8 mouse cellular contexts compared by ENCODE assay signal in genomic region chr2:178023011-178023611, GRCm38 (mm10). TPM values are rescaled to one million over a fixed set of nuclear protein-coding genes. Genes with fewer than 3 reads are reported as not detected.
DNase-seq lines count a peak whose midpoint lies in the region; ATAC-seq and TF ChIP-seq lines count a peak whose summit lies in the region.
"Not testable (repeated sequence)": the region's sequence is repeated elsewhere in the genome, so short reads cannot be mapped to it uniquely, and the experiment has no call there.

Zfp971 (plus strand) TSS chr2:178023284.

- TF ChIP-seq EP300 in CH12.LX (IDR thresholded peaks at IDR 0.05; ENCODE audit: low read length); liver, postnatal 0 days (IDR thresholded peaks at IDR 0.05; ENCODE audit: low read depth); stomach, postnatal 0 days (optimal IDR thresholded peaks at IDR 0.05): not testable (repeated sequence)

- H3K27me3 ChIP-seq in CH12.LX (replicated peaks); liver, postnatal 0 days (ENCODE audit: insufficient read depth, low read length); neural tube, embryonic 12.5 days (replicated peaks); stomach, postnatal 0 days (ENCODE audit: control insufficient read depth, insufficient read depth, low read length): not testable (repeated sequence)

- H3K4me3 ChIP-seq in CH12.LX (replicated peaks in 1 of 3; ENCODE audit: low read depth in 2 of 3, low read length in 2 of 3, poor library complexity in 1 of 3), result peak within 1 kb of the TSS; percentile 61 to 69 (median 64)
- H3K4me3 ChIP-seq in layer of hippocampus, adult 2 months, result peak within 1 kb of the TSS; percentile 72
- H3K4me3 ChIP-seq in liver, postnatal 0 days (ENCODE audit: low read depth, low read length), result peak within 1 kb of the TSS; percentile 58
- peak within 1 kb of the TSS; percentile 57 for H3K4me3 ChIP-seq in neural tube, embryonic 12.5 days
- peak within 1 kb of the TSS; percentile 48 for H3K4me3 ChIP-seq in stomach, postnatal 0 days (ENCODE audit: low read depth, low read length)

- in situ Hi-C loops in CH12.LX (cut with MboI; ENCODE audit: low pct_ligation_motif_present, low pct_unique_long_range_greater_than_20kb, low sequenced_read_pairs), result not testable (repeated sequence)

- ATAC-seq in liver, postnatal 0 days; neural tube, embryonic 12.5 days (ENCODE audit: low FRiP score, low read depth); stomach, postnatal 0 days (ENCODE audit: low FRiP score, low TSS enrichment): not testable (repeated sequence)

- H3K36me3 ChIP-seq in CH12.LX (replicated peaks in 1 of 2; ENCODE audit: control insufficient read depth in 1 of 2, insufficient read depth in 1 of 2, low read length in 1 of 2); liver, postnatal 0 days (replicated peaks; ENCODE audit: insufficient read depth, low read length); neural tube, embryonic 12.5 days; stomach, postnatal 0 days (ENCODE audit: control insufficient read depth, insufficient read depth, low read length): not testable (repeated sequence)

- H3K9me3 ChIP-seq in CH12.LX (replicated peaks; ENCODE audit: low read length); liver, postnatal 0 days (ENCODE audit: low read length); neural tube, embryonic 12.5 days; stomach, postnatal 0 days (ENCODE audit: control insufficient read depth, low read length): not testable (repeated sequence)

- TF ChIP-seq POLR2A in CH12.LX (IDR thresholded peaks at IDR 0.05; ENCODE audit: low read depth, low read length), result peak; percentile 43; the same call in 1 of the 2 replicates

- DNase-seq in CH12.LX (ENCODE audit: extremely low read depth), result peak; percentile 12
- peak; percentile 56 to 59 for DNase-seq in cerebellum, adult 18-20 months
- peak; percentile 17 for DNase-seq in forelimb bud, embryonic 11.5 days (ENCODE audit: low read depth, low spot score)
- peak; percentile 39 for DNase-seq in heart, postnatal 4 days
- peak; percentile 43 to 49 for DNase-seq in layer of hippocampus, adult 2 months (ENCODE audit: low spot score in 2 of 2)
- peak; percentile 34 for DNase-seq in liver, postnatal 0 days
- DNase-seq in stomach, postnatal 0 days (ENCODE audit: low spot score), result peak; percentile 28

- dilution Hi-C loops in CH12.LX (cut with MboI; ENCODE audit: extremely low pct_ligation_motif_present, extremely low pct_unique_long_range_greater_than_20kb, low sequenced_read_pairs), result not testable (repeated sequence)

- not testable (repeated sequence) for H3K27ac ChIP-seq in CH12.LX (ENCODE audit: insufficient read depth, low read depth); neural tube, embryonic 12.5 days; stomach, postnatal 0 days (replicated peaks)
- peak within 1 kb of the TSS; percentile 75 for H3K27ac ChIP-seq in layer of hippocampus, adult 2 months
- H3K27ac ChIP-seq in liver, postnatal 0 days (ENCODE audit: low read depth), result peak within 1 kb of the TSS; percentile 48; the same call in 1 of the 2 replicates

- under 1% methylated on average over 13 of the region's 15 CpGs for WGBS in liver, postnatal 0 days (ENCODE audit: insufficient replicate concordance)
- 2% methylated on average over 15 of the region's 15 CpGs for WGBS in neural tube, embryonic 12.5 days
- 2% methylated on average over 13 of the region's 15 CpGs for WGBS in stomach, postnatal 0 days

- peak within 1 kb of the TSS; percentile 50 for H3K9ac ChIP-seq in CH12.LX (ENCODE audit: insufficient read depth, low read depth)
- H3K9ac ChIP-seq in liver, postnatal 0 days (replicated peaks), result peak within 1 kb of the TSS; percentile 67
- peak within 1 kb of the TSS; percentile 53 for H3K9ac ChIP-seq in neural tube, embryonic 12.5 days
- peak within 1 kb of the TSS; percentile 48 for H3K9ac ChIP-seq in stomach, postnatal 0 days (ENCODE audit: low read length)

- not testable (repeated sequence) for TF ChIP-seq RAD21 in CH12.LX (IDR thresholded peaks at IDR 0.05; ENCODE audit: low read depth, low read length)

- not testable (repeated sequence) for H3K79me2 ChIP-seq in CH12.LX (replicated peaks; ENCODE audit: control insufficient read depth, extremely low read depth, insufficient read depth, poor library complexity, severe bottlenecking)

- not testable (repeated sequence) for H3K4me1 ChIP-seq in CH12.LX (ENCODE audit: control insufficient read depth in 1 of 2, insufficient read depth in 2 of 2); liver, postnatal 0 days (ENCODE audit: insufficient read depth); neural tube, embryonic 12.5 days; stomach, postnatal 0 days (replicated peaks; ENCODE audit: control insufficient read depth, insufficient read depth)

- peak within 1 kb of the TSS; percentile 84; the same call in 1 of the 2 replicates for H3K4me2 ChIP-seq in CH12.LX (ENCODE audit: insufficient read depth, low read depth, poor library complexity, severe bottlenecking)
- peak within 1 kb of the TSS; percentile 65 for H3K4me2 ChIP-seq in liver, postnatal 0 days (ENCODE audit: low read depth, low read length)
- H3K4me2 ChIP-seq in neural tube, embryonic 12.5 days (replicated peaks), result peak within 1 kb of the TSS; percentile 57
- peak within 1 kb of the TSS; percentile 55 for H3K4me2 ChIP-seq in stomach, postnatal 0 days (replicated peaks; ENCODE audit: low read depth)

- not testable (repeated sequence) for TF ChIP-seq CTCF in CH12.LX (conservative IDR thresholded peaks at IDR 0.05 in 1 of 2, IDR thresholded peaks at IDR 0.05 in 1 of 2; ENCODE audit: low read depth in 2 of 2, low read length in 2 of 2); liver, postnatal 0 days (IDR thresholded peaks at IDR 0.05; ENCODE audit: low read depth); stomach, postnatal 0 days (IDR thresholded peaks at IDR 0.05; ENCODE audit: low read depth)
- 0 out of 2 replicates have a peak, but pooled peaks have one; percentile 10 for TF ChIP-seq CTCF in layer of hippocampus, adult 2 months (conservative IDR thresholded peaks at IDR 0.05)

TF ChIP-seq in CH12.LX, 34 proteins besides CTCF, POLR2A, EP300 and RAD21:
- TF ChIP-seq TCF12 (IDR thresholded peaks at IDR 0.05; ENCODE audit: low read depth, low read length), result peak; percentile 8; the same call in 1 of the 2 replicates
- peak; percentile 74 for TF ChIP-seq CHD2 (IDR thresholded peaks at IDR 0.05; ENCODE audit: low read length)
- peak; percentile 65 for TF ChIP-seq HCFC1 (IDR thresholded peaks at IDR 0.05; ENCODE audit: low read depth, low read length)

RNA-seq across cellular contexts. Expression of gene Zfp971, which starts in this region (rescaled TPM):
- total RNA-seq in CH12.LX (2012; rRNA removed) (8.2 and 9.6 TPM in 2 replicates), CH12.LX (2014; rRNA removed) (13.5 and 17.7 TPM in 2 replicates)
- 4.3 and 5.9 TPM in 2 replicates for polyA plus RNA-seq in CH12.LX (2012; ENCODE audit: insufficient read length, low read depth)
- 10 to 100 TPM; 25.0 to 25.4 TPM for total RNA-seq in heart, postnatal 4 days (2021)
- total RNA-seq in layer of hippocampus, adult 2 months (2021), result 10 to 100 TPM; 23.8 to 29.4 TPM
- 4.0 TPM in 2 replicates for polyA plus RNA-seq in liver, postnatal 0 days (2015; fragmentation: Nextera tagmentation; extraction: Ambion mirVana)
- 8.5 and 8.9 TPM in 2 replicates for polyA plus RNA-seq in neural tube, embryonic 12.5 days (2016; fragmentation: Nextera tagmentation; extraction: Ambion mirVana)
- 9.2 and 9.9 TPM in 2 replicates for polyA plus RNA-seq in stomach, postnatal 0 days (2015; fragmentation: Nextera tagmentation; extraction: Ambion mirVana)
